ENCODE assay signal across 28 mouse cellular contexts in genomic region chr15:99241249-99241648, GRCm38 (mm10). TPM values are rescaled to one million over a fixed set of nuclear protein-coding genes. Genes with fewer than 3 reads are reported as not detected.
"Had no signal": no experiment of that assay in that cellular context is flagged by ENCODE, and none has a peak within 500 bp of the region (broad histone marks: within the 10 kb centered on the region; RNA-seq: fewer than 3 reads in every experiment).

No protein-coding gene starts in this region.

- H3K4me3 ChIP-seq: heart, adult 2 months; heart, embryonic 13.5 days; heart, embryonic 15.5 days; hindbrain, embryonic 13.5 days; intestine, embryonic 15.5 days; limb, embryonic 10.5 days; limb, embryonic 12.5 days; liver, embryonic 13.5 days; liver, embryonic 15.5 days had no signal

- H3K4me1 ChIP-seq: heart, embryonic 13.5 days; heart, embryonic 15.5 days; hindbrain, embryonic 13.5 days; intestine, embryonic 15.5 days; liver, embryonic 13.5 days; liver, embryonic 15.5 days had no signal

- H3K4me2 ChIP-seq: heart, embryonic 11.5 days; heart, embryonic 13.5 days; heart, embryonic 15.5 days; hindbrain, embryonic 13.5 days; intestine, embryonic 15.5 days; limb, embryonic 12.5 days; liver, embryonic 11.5 days; liver, embryonic 13.5 days; liver, embryonic 15.5 days had no signal

- DNase-seq: gastrocnemius, postnatal 14 days; gastrocnemius, postnatal 36 days; heart, adult 2 months; heart, postnatal 14 days; heart, postnatal 36 days; kidney, adult 18-20 months; kidney, adult 8-10 months; kidney, postnatal 10 days; kidney, postnatal 25 days; layer of hippocampus, adult 9-11 months; liver; liver, embryonic 13.5 days; liver, postnatal 0 days had no signal

- H3K9ac ChIP-seq: heart, embryonic 13.5 days; heart, embryonic 15.5 days; hindbrain, embryonic 13.5 days; intestine, embryonic 15.5 days; limb, embryonic 12.5 days; liver, embryonic 13.5 days; liver, embryonic 15.5 days; liver, postnatal 0 days had no signal

- ATAC-seq: hindbrain, embryonic 16.5 days; inflammation-experienced regulatory T-cells, adult 6 months; intestine, embryonic 15.5 days; intestine, postnatal 0 days; liver, postnatal 0 days had no signal

- H3K27ac ChIP-seq: heart, adult 2 months; heart, embryonic 13.5 days; heart, embryonic 15.5 days; hindbrain, embryonic 13.5 days; intestine, embryonic 15.5 days; limb, embryonic 12.5 days; liver, embryonic 13.5 days; liver, embryonic 15.5 days had no signal

- H3K27me3 ChIP-seq: heart, embryonic 13.5 days; heart, embryonic 15.5 days; hindbrain, embryonic 13.5 days; intestine, embryonic 15.5 days; liver, embryonic 15.5 days had no signal

- H3K9me3 ChIP-seq: heart, embryonic 13.5 days; heart, embryonic 15.5 days; hindbrain, embryonic 13.5 days; intestine, embryonic 15.5 days; limb, embryonic 10.5 days; limb, embryonic 12.5 days; liver, embryonic 13.5 days; liver, embryonic 15.5 days had no signal

RNA-seq across cellular contexts. Expression of gene Kcnh3, which starts 16.6 kb away (rescaled TPM):
- total RNA-seq: gastrocnemius, adult 18-20 months; gastrocnemius, adult 8-10 months; gastrocnemius, postnatal 14 days; hematopoietic stem cell, adult 5-6 weeks had no signal
- polyA plus RNA-seq: heart, embryonic 11.5 days; inflammation-experienced regulatory T-cells, adult 6 months; limb, embryonic 10.5 days had no signal

RNA-seq across cellular contexts. Expression of gene Fam186b, which starts 54.4 kb away (rescaled TPM):
- total RNA-seq: gastrocnemius, adult 18-20 months; gastrocnemius, adult 8-10 months; gastrocnemius, postnatal 14 days; gastrocnemius, postnatal 36 days; heart, adult 2 months; heart, postnatal 14 days; heart, postnatal 36 days had no signal
- polyA plus RNA-seq: heart, adult 2 months; intestine, postnatal 0 days; limb, embryonic 12.5 days; liver, embryonic 13.5 days; liver, embryonic 15.5 days; liver, postnatal 0 days had no signal
